Comparison of ENCODE assay signal across 8 mouse cellular contexts in the genomic region with DNA sequence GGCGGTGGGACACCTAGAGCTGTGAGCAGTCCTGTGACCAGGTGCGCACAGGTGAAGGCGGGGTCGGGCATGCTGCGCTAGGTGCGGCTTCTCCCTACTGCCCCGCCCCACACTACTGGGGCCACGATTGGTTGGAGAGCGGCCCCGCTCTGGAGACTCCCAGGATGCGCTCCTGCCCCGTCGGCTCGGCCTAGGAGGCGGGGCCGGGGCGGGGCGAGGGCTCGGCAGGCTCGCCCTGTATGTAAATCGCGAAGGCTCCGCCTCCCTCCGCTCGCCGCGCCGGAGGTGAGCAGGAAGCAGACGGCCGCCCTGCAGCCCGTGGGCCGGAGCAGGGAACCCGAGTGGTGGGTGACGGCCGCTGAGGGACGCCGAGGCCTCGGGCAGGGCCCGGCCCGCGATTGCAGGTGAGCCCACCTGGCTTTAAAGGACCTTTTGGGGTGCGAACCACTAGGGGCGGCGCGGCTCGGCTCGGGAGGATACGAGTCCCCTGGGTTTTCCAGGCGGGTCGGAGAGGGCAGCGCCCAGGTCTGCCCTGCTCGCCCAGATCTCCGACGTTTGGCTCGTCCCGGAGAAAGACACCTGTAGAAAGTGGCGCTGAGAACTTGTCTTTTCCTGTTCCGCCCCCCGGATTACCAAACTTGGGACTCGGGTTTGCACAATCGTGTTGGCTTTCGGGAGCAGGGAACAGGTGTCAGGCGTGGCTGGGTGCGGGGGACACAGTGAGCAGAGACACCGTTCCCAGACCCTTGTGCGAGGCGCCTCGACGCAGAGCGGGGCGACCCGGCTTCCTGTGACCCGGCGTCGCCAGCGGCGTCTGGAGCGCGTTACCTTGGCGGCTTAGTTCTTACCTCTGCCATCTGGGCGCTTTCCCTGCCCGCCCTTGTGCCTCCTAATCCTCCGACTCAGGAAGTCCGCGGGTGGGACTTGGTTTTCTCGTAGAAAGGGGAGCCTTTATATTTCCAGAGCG. TPM values are rescaled to one million over a fixed set of nuclear protein-coding genes. Genes with fewer than 3 reads are reported as not detected.
DNase-seq lines count a peak whose midpoint lies in the region; ATAC-seq and TF ChIP-seq lines count a peak whose summit lies in the region.

A gene (plus strand): TSS at position 276 of the 967 bp plus-strand sequence.

- H3K27me3 ChIP-seq in G1E (ENCODE audit: insufficient read depth, low read length) = peaks cover 3% of the 10 kb centered on the region; the same call in 1 of the 2 replicates
- H3K27me3 ChIP-seq in forebrain, embryonic 11.5 days (ENCODE audit: control insufficient read depth, insufficient read depth, low read length) = peaks cover 17% of the 10 kb centered on the region

- no peaks in the 10 kb centered on the region for H3K79me2 ChIP-seq in macrophage (ENCODE audit: inconsistent target)

- peak; percentile 97 for DNase-seq in G1E (ENCODE audit: low spot score)
- peak; percentile 88 for DNase-seq in c-Kit-positive CD71-positive TER-119-negative erythroid progenitor cells, embryonic 14.5 days (ENCODE audit: low read depth)
- peak; percentile 92 for DNase-seq in forebrain, embryonic 11.5 days (ENCODE audit: low spot score)
- peak; percentile 72 for DNase-seq in heart, postnatal 25 days (ENCODE audit: low spot score)
- peak; percentile 50 to 60 for DNase-seq in layer of hippocampus, adult 2 months (ENCODE audit: low spot score in 2 of 2)
- peak; percentile 84 for DNase-seq in retina, postnatal 7 days (ENCODE audit: low read depth, low spot score)
- peak; percentile 82 to 86 for DNase-seq in urinary bladder, adult 18-20 months (ENCODE audit: low spot score in 2 of 2)

- peaks cover 41% of the 10 kb centered on the region for H3K4me1 ChIP-seq in G1E (ENCODE audit: insufficient read depth, low read depth, low read length)
- peaks cover 5% of the 10 kb centered on the region; the same call in 1 of the 2 replicates for H3K4me1 ChIP-seq in forebrain, embryonic 11.5 days (replicated peaks; ENCODE audit: control insufficient read depth, insufficient read depth, low read length)

- peak within 1 kb of the TSS; percentile 73 for H3K4me2 ChIP-seq in forebrain, embryonic 11.5 days (ENCODE audit: low read depth, low read length, severe bottlenecking)

- H3K4me3 ChIP-seq in G1E (ENCODE audit: low read depth, low read length) (peak within 1 kb of the TSS; percentile 79), macrophage (ENCODE audit: inconsistent target) (peak within 1 kb of the TSS; percentile 45)
- H3K4me3 ChIP-seq in forebrain, embryonic 11.5 days (ENCODE audit: low read depth, low read length) = peak within 1 kb of the TSS; percentile 40
- peak within 1 kb of the TSS; percentile 77 for H3K4me3 ChIP-seq in layer of hippocampus, adult 2 months

- TF ChIP-seq CTCF in G1E (IDR thresholded peaks at IDR 0.05; ENCODE audit: low read depth, low read length) = no peak
- peak; percentile 40 for TF ChIP-seq CTCF in layer of hippocampus, adult 2 months (conservative IDR thresholded peaks at IDR 0.05)

- intact Hi-C loops in heart, postnatal 25 days (cut with DNase I) = no loop called here

- no peaks in the 10 kb centered on the region for H3K9me3 ChIP-seq in G1E (replicated peaks)
- no peaks in the 10 kb centered on the region for H3K9me3 ChIP-seq in forebrain, embryonic 11.5 days (ENCODE audit: control insufficient read depth, low read length)

- peak; percentile 79 for ATAC-seq in G1E (ENCODE audit: extremely low read depth, insufficient number of reproducible peaks, low FRiP score, poor library complexity, severe bottlenecking)
- peak; percentile 94 for ATAC-seq in forebrain, embryonic 11.5 days (replicated peaks; ENCODE audit: low FRiP score)

- H3K36me3 ChIP-seq in G1E (replicated peaks) (peaks cover 56% of the 10 kb centered on the region), macrophage (ENCODE audit: inconsistent target) (no peaks in the 10 kb centered on the region)
- H3K36me3 ChIP-seq in forebrain, embryonic 11.5 days (ENCODE audit: control insufficient read depth, insufficient read depth, low read length) = no peaks in the 10 kb centered on the region

- H3K9ac ChIP-seq in forebrain, embryonic 11.5 days (ENCODE audit: low read length) = peak within 1 kb of the TSS; percentile 35

- no peak within 1 kb of the TSS for H3K27ac ChIP-seq in forebrain, embryonic 11.5 days (ENCODE audit: low read depth, low read length)
- no peak within 1 kb of the TSS; the same call in 1 of the 2 replicates for H3K27ac ChIP-seq in layer of hippocampus, adult 2 months
- no peak within 1 kb of the TSS for H3K27ac ChIP-seq in macrophage

- WGBS in forebrain, embryonic 11.5 days = under 1% methylated on average over 87 of the region's 87 CpGs
- under 1% methylated on average over 85 of the region's 87 CpGs for WGBS in macrophage (ENCODE audit: missing documents)

RNA-seq across cellular contexts. Expression of the gene that starts here (rescaled TPM):
- total RNA-seq in G1E (2014; fragmentation: Nextera tagmentation) (9.3 and 10.2 TPM in 2 replicates), G1E (2017) (8.0 and 10.5 TPM in 2 replicates)
- polyA plus RNA-seq in G1E (2012) (18.1 and 22.5 TPM in 2 replicates), macrophage (2018) (0.80 to 3.9 TPM (median 2.6 TPM) in 3 replicates)
- 3.9 and 5.5 TPM in 2 replicates for polyA plus RNA-seq in forebrain, embryonic 11.5 days (2014; fragmentation: Nextera tagmentation; extraction: Ambion mirVana)
- 10 to 100 TPM; 15.1 to 21.5 TPM for total RNA-seq in heart, postnatal 25 days (2021)
- 1 to 10 TPM; 1.6 to 2.3 TPM for total RNA-seq in layer of hippocampus, adult 2 months (2021)
- total RNA-seq in macrophage (2018; cell fraction: chromatin; rRNA removed) = 100 to 1,000 TPM in 1 of 26 experiments, 10 to 100 TPM in 8, 1 to 10 TPM in 17; 3.1 to 101 (median 7.8) TPM
- total RNA-seq in macrophage (2018; cell fraction: cytosol; rRNA removed) = 10 to 100 TPM in 1 of 26 experiments, 1 to 10 TPM in 25; 1.0 to 10.7 (median 2.2) TPM
- total RNA-seq in macrophage (2018; cell fraction: nucleus; rRNA removed) = 10 to 100 TPM in 7 of 26 experiments, 1 to 10 TPM in 19; 1.7 to 41.1 (median 5.8) TPM
